Mouse (Mus musculus) kidney, postnatal 25 days (tissue): ENCODE results near the gene Plekhg1.

ENCODE experiments used
- DNase-seq, 2 experiments: peaks; one replicate each; pipeline ENCODE4 v3.0.0; 2021; ENCODE audit warnings: mixed read lengths in 2 of 2

Gene Plekhg1

GRCm38 (mm10) chr10:3972237-3972636, 232.1 kb downstream of the Plekhg1 start:
- no peak for DNase-seq

DNA sequence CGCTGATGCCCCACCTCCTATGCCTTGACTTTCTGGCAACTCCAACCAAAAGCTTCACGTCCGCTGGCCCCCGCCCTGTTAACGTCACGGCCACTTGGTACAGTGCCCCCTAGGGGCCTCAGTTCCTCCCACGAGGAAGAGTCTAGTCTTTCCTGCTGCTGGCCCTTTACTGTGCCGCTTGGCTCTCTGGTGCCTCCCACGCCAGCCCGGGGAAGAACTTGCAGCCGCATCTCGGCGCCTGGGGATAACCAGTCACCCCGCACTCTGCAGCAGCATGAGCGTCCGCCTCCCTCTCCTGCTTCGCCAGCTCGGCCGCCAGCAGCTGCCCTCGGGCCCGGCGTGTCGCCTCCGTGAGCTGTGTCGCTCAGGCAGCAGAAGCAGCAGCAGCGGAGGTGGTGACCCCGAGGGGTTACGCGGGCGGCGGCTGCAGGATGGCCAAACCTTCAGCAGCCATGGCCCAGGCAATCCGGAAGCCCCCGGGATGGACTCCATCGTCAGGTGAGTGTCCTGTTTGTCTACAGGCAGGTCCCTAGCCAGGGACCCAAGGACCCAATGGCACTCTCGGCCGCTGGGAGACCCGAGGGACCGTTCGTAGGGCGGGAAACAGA, 232.9 kb downstream of the Plekhg1 start, which contains the start of gene Mthfd1l:
Gene Mthfd1l (plus strand): TSS at position 138 of the 608 bp plus-strand sequence.
- DNase-seq: peak; percentile 84 to 90

GRCm38 (mm10) chr10:3973589-3974070, 233.5 kb downstream of the Plekhg1 start:
- DNase-seq: peak; percentile 85 to 92

GRCm38 (mm10) chr10:3974380-3974779, 234.2 kb downstream of the Plekhg1 start:
- DNase-seq: no peak

DNA sequence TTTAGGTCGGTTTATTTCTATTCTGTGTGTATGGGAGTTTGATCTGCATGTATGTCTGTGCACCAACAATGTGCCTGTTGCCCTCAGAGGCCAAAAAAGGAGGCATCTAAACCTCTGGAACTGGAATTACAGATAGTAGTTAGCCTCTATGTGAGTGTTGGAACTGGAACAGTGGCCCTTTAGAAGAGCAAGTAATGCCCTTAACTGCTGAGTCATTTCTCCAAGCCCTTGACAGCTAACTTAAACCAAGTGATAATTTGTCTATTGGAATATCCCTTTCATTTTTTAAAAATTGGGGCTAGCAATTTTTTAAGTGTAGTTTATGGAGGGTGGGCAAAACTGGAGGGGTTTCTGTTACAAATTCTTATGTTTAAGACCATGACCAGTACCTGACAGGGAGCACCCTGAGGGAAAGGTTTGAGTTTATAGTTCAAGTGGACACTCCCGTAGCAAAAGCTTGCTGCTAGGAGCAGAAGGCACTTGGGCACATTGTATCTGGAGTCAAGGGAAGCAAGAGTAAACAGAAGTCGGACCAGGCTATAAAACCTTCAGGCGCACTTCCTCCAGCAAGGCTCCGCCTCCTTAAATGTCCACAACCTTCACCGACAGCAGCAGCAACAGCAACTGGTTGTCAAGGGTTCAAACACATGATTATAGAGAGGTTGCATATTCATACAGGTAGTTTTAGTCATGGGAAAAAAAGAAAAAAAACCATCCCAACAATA, 235.9 kb downstream of the Plekhg1 start:
- DNase-seq: no peak

DNA sequence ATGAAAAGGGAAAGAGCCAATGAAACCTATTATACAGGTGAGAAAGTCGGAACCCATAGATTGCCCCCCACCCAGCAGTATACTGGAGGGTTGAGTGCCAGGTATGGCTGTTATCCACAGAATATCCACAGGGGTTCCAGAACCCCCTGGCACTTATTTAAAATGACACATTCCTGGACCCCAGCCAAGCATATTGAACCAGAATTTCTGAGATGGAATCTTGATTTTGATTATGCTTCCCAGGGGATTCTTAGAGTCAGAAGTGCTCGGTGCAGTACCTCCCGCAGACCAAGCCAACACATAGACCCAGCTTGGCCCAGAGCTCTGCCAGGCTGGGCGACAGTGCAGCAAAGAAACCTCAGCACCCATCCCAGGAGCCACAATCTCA, 236.5 kb downstream of the Plekhg1 start:
- DNase-seq: no peak

DNA sequence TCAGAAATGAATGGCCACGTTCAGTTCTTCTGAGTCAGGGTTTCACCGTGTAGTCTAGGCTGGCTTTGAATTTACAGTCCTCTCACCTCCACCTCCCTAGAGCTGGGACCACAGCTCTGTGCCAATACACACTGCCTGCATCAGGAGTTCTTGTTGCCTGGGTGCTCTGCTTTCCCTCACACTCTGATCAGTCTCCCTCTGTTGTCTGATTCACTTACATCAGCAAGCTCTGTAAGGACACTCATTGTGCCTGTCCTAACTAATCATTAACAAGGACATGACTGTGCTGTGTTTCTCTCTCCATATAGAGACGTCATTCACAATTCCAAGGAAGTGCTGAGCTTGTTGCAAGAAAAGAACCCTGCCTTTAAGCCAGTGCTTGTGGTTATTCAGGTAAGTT, 238.2 kb downstream of the Plekhg1 start:
- DNase-seq: no peak

- DNase-seq: peak in 1 of 2 experiments; percentile 41
These were observed 238.8 kb downstream of the Plekhg1 start for GRCm38 (mm10) chr10:3978792-3979488.

DNA sequence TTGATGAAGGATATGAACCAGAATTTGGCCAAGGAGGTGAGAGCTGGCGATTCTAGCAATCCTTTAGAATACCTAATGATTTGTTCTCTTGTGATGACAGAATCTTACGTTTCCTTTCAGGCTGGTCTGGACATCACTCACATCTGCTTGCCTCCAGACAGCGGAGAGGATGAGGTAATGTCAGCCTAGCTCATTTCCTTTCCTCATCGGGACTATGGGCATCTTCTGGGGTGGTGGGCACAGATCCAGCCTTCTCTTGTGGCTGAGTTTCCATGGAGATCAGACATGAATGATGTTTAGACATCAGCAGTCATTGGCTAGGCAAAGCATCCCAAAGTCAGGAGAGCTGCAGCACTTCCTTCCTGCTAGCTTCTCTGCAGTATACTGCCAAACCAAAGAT, 240.1 kb downstream of the Plekhg1 start:
- DNase-seq: no peak

- DNase-seq: no peak
These were observed 250.2 kb downstream of the Plekhg1 start for GRCm38 (mm10) chr10:3990295-3990883.

GRCm38 (mm10) chr10:3993365-3994102, 253.4 kb downstream of the Plekhg1 start:
- no peak for DNase-seq

GRCm38 (mm10) chr10:3995277-3995676, 255.1 kb downstream of the Plekhg1 start:
- no peak for DNase-seq

DNA sequence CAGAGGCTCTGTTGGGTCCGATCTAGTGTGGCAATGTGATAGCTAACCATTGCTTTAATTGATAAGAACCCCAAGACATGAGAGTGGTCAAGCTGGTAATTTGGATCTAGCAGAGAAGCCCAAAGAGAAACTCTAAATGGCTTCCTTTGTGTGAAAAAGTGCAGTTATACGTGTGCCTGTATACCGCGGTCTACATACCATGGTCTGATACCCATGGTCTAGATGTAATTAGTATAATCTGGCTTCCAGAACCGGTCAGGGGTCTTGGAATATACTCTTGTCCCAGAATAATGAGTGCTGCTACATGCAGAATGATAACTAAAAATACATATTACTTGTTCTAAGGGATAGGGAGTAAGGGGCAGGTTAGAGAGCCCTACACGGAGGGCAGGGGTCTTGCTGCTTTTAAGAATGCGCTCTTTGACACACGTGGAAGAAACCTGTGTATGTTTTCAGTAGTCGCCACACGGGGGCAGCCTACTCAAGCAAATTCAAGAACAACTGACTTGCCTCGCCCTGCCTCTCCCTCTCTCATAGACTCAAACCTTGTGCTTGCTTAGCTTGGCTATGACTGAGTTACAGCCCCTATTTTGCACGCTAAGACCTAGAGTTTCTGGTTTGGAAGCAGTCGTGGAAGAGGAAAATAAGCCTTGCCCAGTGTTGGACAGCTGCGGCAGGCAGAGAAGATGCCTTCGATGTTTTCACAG, 256.2 kb downstream of the Plekhg1 start:
- DNase-seq: peak; percentile 76 to 78

- DNase-seq: no peak
These were observed 257.8 kb downstream of the Plekhg1 start for GRCm38 (mm10) chr10:3997851-3998426.

DNA sequence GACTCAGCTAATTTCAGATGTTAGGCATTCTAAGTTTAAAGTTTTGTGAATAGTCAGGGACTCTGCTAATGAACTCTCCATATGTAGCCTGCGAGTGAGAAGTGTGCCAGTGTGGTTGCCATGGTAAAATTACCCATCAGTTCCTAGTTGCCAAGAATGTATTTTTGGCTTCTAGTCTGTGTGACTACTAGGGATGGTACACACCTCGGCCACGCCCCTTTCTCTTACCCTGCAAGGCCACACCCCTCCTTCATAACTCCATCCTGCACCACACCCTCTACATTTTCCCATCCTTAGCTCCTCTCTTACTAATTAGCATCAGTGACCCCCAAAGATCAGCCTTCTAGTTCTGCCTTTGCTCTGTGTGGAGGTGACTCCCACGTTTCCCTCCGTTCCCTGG, 262.5 kb downstream of the Plekhg1 start:
- DNase-seq: no peak

GRCm38 (mm10) chr10:4005191-4005590, 265.0 kb downstream of the Plekhg1 start:
- no peak for DNase-seq

DNA sequence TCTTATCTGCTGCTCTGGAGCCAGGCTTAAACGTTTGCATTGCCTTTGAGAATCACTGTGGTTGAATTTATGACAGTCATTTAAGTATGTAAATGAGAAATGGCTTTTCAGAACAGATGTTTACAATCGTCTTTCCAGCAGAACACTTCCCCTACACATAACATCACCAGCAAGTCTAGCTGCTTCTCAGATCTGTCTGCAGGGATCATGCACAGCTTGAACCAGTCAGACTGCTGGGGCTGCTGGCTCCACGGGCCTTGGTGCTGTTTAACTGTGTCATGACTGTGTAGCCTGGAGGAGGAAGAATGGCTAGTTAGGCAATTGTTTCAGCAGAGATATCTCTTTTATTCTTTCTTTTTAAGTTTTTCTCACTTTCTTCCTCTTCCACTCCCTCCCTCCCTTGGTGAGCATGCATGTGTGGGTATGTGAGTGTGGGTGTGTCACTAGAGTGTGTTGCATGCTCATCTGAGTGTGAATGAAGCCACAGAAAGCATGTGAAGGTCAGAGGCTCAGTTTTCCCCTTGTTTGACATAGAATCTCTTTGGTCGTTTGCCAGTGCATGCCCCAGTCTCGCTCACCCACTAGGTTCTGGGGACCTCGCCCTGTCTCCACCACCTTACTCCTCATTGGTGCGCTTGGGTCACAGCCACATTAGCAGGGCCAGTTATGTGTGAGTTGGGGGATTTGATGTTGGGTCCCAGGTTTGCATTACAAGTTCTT, 266.3 kb downstream of the Plekhg1 start:
- DNase-seq: no peak
